Mouse (Mus musculus) testis, adult 2 months (tissue): ENCODE results near the gene Tagln2. TPM values are rescaled to one million over a fixed set of nuclear protein-coding genes. Genes with fewer than 3 reads are reported as not detected.

ENCODE experiments used
- H3K27ac ChIP-seq: fragments of 200-500 bp; 2 replicates; pipeline ENCODE4 v1.5.1; 2012; ENCODE audit warnings: low read depth, low read length; ENCODE audit not compliant: control insufficient read depth, insufficient read depth
- H3K27me3 ChIP-seq: fragments of 200-500 bp; 2 replicates; pipeline ENCODE4 v1.6.1; 2012; ENCODE audit warnings: mild to moderate bottlenecking, low read length, moderate library complexity; ENCODE audit not compliant: control insufficient read depth, insufficient read depth
- H3K36me3 ChIP-seq: fragments of 200-500 bp; 2 replicates; pipeline ENCODE4 v1.6.1; 2012; ENCODE audit warnings: mild to moderate bottlenecking, low read length; ENCODE audit not compliant: control insufficient read depth, insufficient read depth
- H3K4me1 ChIP-seq: fragments of 200-500 bp; 2 replicates; pipeline ENCODE4 v1.6.1; 2012; ENCODE audit warnings: low read length; ENCODE audit not compliant: control insufficient read depth, insufficient read depth
- H3K4me3 ChIP-seq: fragments of 200-500 bp; 2 replicates; pipeline ENCODE4 v1.5.1; 2012; ENCODE audit warnings: low read depth, mild to moderate bottlenecking, low read length, moderate library complexity, mixed read lengths; ENCODE audit not compliant: control insufficient read depth
- CTCF ChIP-seq: fragments of 200-500 bp; IDR thresholded peaks from 2 replicates; pipeline ENCODE4 v1.5.1; 2012; ENCODE audit warnings: low read depth, mild to moderate bottlenecking, inconsistent platforms, low read length, moderate library complexity; ENCODE audit not compliant: control insufficient read depth, insufficient read depth, insufficient replicate concordance
- POLR2A ChIP-seq: fragments of 200-500 bp; IDR thresholded peaks from 2 replicates; pipeline ENCODE4 v1.6.1; 2012; ENCODE audit warnings: low read depth, mild to moderate bottlenecking, inconsistent platforms, low read length, moderate library complexity; ENCODE audit not compliant: control insufficient read depth
- polyA plus RNA-seq: library from polyadenylated mRNA; depleted of rRNA; stranded (reverse); fragments of >200 nt; gene quantifications from 2 replicates; pipeline ENCODE4 v1.2.3, GENCODE M21; 2012

Gene Tagln2
- polyA plus RNA-seq, 1 experiment: 7.6 TPM

DNA sequence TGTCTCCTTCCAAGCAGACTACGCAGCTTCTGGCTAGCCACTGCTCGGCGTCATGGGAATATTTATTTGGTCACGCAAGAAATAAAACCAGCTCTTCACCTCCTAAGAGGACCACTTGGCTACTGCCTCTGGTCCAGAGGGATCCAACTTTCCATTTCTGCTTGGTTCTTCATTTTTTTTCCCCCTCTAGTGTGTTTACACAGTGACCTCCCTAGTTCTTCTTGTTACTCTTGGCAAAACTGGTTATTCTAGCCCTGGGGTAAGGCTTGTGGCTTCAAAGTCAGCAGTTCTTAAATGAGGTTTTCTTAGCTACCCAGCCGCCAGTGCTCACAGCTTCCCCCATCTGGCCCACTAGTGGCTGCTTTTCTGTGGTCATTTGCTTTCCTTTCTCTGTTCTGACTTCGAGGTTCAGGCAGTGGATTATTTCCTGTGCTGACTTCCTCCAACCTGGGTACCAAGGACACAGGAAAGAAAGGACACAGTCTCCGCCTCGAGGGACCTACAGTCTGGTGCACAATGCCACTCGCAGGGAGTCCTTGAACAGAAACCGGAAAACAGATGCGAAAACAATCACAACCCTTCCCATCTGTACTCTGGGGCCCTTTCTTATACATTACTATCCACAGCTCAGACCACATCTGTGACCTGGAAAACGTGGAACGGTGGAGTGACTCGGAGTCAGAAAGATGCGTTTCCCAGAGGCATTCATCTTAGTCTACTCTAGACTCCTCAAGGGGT is 25.3 kb downstream of the Tagln2 start:
- no peaks in the 10 kb centered on the region for H3K36me3 ChIP-seq
- H3K4me1 ChIP-seq: peaks cover 12% of the 10 kb centered on the region
- no peak; the same call in 1 of the 2 replicates for TF ChIP-seq CTCF
- TF ChIP-seq POLR2A: no peak
- no peak overlapping the region for H3K4me3 ChIP-seq
- H3K27ac ChIP-seq: no peak overlapping the region
- no peaks in the 10 kb centered on the region for H3K27me3 ChIP-seq

DNA sequence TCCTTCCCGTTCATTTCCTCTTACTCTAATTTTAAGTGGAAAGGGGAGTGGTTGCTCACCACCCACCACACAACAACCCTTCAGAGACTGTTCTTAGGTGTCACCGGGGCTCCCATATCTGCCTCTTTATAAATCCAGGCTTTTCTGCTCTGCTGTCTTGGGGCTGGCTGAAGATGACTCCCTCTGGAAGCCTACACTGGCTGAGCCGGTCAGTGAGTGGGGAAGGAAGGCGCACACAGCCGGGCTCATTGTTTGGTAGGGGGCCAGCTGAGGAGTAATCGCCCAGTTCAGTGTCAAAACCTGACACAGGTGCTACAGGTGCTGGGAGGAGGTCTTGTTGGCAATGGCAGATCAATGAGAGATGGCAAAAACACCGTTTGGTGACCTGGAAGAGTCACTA is 26.1 kb downstream of the Tagln2 start:
- no peaks in the 10 kb centered on the region for H3K36me3 ChIP-seq
- H3K27me3 ChIP-seq: no peaks in the 10 kb centered on the region
- H3K4me3 ChIP-seq: no peak overlapping the region
- H3K4me1 ChIP-seq: peaks cover 10% of the 10 kb centered on the region
- TF ChIP-seq POLR2A (no peak), CTCF (no peak)
- H3K27ac ChIP-seq: no peak overlapping the region

DNA sequence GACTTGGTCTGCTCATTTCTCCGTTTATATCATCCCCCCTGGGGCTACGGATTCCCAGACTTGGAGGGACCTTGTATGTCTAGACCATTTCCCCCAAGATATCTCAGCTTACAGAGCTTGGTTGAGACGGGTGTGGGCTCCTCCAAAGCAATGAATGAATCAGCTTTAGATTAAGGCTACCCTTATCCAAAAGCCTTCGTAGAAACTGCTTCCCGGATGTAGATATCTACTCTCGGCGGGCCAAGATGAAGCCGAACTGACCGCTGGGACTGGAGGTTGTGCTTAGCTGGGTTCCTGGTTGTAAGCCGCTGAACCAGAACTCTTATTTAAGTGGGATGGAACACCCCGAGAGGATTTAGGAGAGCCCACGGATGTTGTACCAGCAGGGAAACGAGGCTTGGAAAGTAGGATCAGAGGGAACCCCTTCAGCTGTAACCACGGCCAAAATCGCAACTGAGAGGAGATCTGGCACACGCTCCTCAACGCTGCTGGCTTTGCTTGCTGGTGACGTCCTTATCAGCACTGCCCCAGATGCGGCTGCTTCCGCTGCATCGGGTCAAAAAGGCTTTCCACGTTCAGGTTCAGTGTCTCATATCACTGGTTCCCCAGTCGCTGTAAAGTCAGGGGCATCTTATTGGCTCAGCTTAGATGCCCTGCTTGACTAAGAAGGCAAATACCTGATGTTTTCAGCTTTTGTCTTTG is 26.7 kb downstream of the Tagln2 start:
- H3K36me3 ChIP-seq: no peaks in the 10 kb centered on the region
- peaks cover 7% of the 10 kb centered on the region for H3K4me1 ChIP-seq
- no peak overlapping the region for H3K27ac ChIP-seq
- H3K4me3 ChIP-seq: peak overlapping the region; percentile 4
- TF ChIP-seq CTCF (no peak), POLR2A (no peak)
- no peaks in the 10 kb centered on the region for H3K27me3 ChIP-seq

DNA sequence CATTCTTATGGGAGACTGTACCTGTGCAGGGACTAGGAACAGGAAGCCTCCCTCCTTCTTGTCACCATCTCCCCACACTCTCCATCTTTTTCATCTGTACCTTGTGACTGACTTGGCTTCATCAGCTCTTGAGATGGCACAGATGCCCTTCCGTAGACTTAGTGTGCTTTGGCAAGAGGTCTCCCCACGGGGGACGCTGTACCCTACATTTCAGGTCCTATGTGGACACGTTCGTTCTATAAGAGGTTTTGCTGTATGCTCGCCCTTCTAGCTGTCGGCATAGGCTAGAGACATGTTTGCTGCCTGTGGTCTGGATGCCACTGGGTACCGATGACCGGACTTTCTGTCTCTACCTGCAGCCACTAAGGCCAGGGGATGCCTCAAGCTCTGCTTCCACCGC is 27.6 kb downstream of the Tagln2 start:
- H3K27me3 ChIP-seq: no peaks in the 10 kb centered on the region
- H3K36me3 ChIP-seq: no peaks in the 10 kb centered on the region
- no peak overlapping the region for H3K4me3 ChIP-seq
- H3K27ac ChIP-seq: no peak overlapping the region
- no peak for TF ChIP-seq CTCF
- TF ChIP-seq POLR2A: no peak
- H3K4me1 ChIP-seq: peaks cover 12% of the 10 kb centered on the region

DNA sequence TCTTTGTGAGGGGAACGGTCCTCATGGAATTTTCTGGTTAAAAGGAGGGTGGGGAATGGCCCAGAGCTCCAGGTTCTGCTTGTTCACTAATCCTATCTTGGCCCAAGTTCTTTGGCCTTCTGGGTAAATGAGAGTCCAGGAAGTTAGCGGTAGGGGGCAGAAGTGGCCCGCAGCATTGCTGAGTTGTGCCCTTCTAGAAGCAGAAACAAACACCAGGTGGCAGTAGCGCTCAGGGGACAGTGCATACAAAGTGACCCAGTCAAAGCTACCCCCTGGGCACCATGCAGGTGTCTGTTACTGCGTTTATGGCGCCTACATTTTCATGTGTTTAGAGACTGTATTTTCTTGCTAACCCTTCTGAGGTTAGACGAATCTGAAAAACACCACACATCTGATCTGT is 28.9 kb downstream of the Tagln2 start:
- Histone ChIP-seq H3K4me3 (no peak overlapping the region), H3K36me3 (no peaks in the 10 kb centered on the region), H3K27me3 (no peaks in the 10 kb centered on the region), H3K27ac (no peak overlapping the region), H3K4me1 (peaks cover 13% of the 10 kb centered on the region)
- TF ChIP-seq CTCF (peak; percentile 82; the same call in 1 of the 2 replicates), POLR2A (no peak)

DNA sequence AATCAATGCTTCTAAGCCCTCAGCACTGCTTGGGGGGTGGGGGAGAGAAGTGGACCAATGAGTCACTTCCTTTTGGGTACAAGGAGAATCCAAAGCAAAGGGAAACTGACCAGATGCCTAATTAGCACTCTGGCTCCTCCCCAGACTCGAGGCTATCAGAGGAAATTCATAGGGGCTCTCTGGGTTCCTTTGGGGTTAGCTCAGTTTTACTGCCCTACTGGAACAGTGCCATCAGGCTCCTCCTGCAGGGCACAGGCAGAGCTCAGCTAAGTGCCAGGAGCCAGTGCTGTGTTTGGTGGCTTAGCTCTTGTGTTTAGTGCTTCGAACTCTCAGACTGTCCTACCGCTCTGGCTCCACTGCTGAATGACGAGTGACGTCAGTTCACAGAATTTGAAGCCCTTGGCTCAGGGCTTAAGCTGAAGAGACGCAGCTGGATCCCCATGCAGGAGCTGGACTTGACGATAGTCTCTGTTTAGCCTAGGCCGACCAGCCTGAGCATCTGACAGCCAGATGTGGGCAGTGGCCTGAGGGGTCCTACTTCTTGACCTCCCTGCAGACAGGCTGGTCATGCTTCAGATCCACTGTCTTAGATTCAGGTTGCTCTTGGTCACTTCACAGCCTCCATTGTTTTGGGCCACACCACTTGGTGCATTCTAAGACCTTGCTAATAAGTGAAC is 30.8 kb downstream of the Tagln2 start:
- TF ChIP-seq POLR2A (no peak), CTCF (no peak)
- H3K4me1 ChIP-seq: peaks cover 11% of the 10 kb centered on the region
- no peaks in the 10 kb centered on the region for H3K27me3 ChIP-seq
- H3K36me3 ChIP-seq: no peaks in the 10 kb centered on the region
- no peak overlapping the region for H3K27ac ChIP-seq
- H3K4me3 ChIP-seq: no peak overlapping the region

DNA sequence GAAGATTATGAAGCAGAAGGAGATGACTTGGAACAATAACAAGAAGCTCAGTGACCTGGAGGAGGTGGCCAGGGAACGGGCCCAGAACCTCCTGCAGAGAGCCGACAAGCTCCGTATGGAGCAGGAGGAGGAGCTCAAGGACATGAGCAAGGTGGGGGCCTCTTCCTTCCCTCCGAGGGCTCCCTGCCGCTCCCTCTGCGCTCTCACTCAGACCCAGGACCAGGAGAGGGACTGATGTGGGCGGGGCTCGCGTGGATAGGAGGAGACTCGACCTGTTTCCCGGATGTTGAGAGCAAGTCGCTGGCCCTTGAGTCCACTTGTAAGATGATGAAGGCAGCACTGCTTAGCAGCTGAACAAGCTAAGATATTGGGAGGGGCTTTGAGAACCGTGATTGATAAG is 32.7 kb downstream of the Tagln2 start:
- H3K36me3 ChIP-seq: no peaks in the 10 kb centered on the region
- peak overlapping the region; percentile 9; the same call in 1 of the 2 replicates for H3K4me3 ChIP-seq
- no peak overlapping the region for H3K27ac ChIP-seq
- peaks cover 8% of the 10 kb centered on the region for H3K4me1 ChIP-seq
- TF ChIP-seq POLR2A (no peak), CTCF (no peak)
- H3K27me3 ChIP-seq: no peaks in the 10 kb centered on the region
